Mouse (Mus musculus) layer of hippocampus, adult 2 months (tissue): Measurements from ENCODE around the gene Glt1d1. TPM values are rescaled to one million over a fixed set of nuclear protein-coding genes. Genes with fewer than 3 reads are reported as not detected.

Experiments
- DNase-seq, 2 experiments: peaks; one replicate each; pipeline ENCODE4 v3.0.0; 2022; ENCODE audit warnings: low spot score in 2 of 2
- H3K27ac ChIP-seq: fragments of 200-600 bp; 2 replicates; pipeline ENCODE4 v1.8.1; 2022
- H3K4me3 ChIP-seq: fragments of 200-600 bp; 2 replicates; pipeline ENCODE4 v1.8.1; 2022; ENCODE audit warnings: mild to moderate bottlenecking
- CTCF ChIP-seq: fragments of 200-600 bp; conservative IDR thresholded peaks from 2 replicates; pipeline ENCODE4 v1.8.1; 2022; ENCODE audit warnings: antibody characterized with exemption, mild to moderate bottlenecking, moderate library complexity
- total RNA-seq, 2 experiments: library from RNA; stranded (reverse); gene quantifications; 2 replicates each; pipeline ENCODE4 v1.2.3; 2021

Gene Glt1d1
- total RNA-seq, 2 experiments from 2014 or later, result 24.7 to 28.6 TPM

GRCm38 (mm10) chr5:127639067-127639605 is 7.1 kb downstream of the Glt1d1 start:
- Histone ChIP-seq H3K4me3 (no peak overlapping the region), H3K27ac (no peak overlapping the region)
- no peak for TF ChIP-seq CTCF
- no peak for DNase-seq

GRCm38 (mm10) chr5:127639635-127640034 is 7.6 kb downstream of the Glt1d1 start:
- Histone ChIP-seq H3K4me3 (no peak overlapping the region), H3K27ac (no peak overlapping the region)
- DNase-seq, result no peak
- TF ChIP-seq CTCF, result no peak

- Histone ChIP-seq H3K27ac (no peak overlapping the region), H3K4me3 (no peak overlapping the region)
- peak; percentile 65 for TF ChIP-seq CTCF
- DNase-seq, result no peak
These were observed 8.3 kb downstream of the Glt1d1 start for GRCm38 (mm10) chr5:127640359-127640758.

GRCm38 (mm10) chr5:127641185-127641958 is 9.3 kb downstream of the Glt1d1 start:
- peak in 1 of 2 experiments; percentile 33 for DNase-seq
- no peak for TF ChIP-seq CTCF
- H3K27ac ChIP-seq, result no peak overlapping the region

GRCm38 (mm10) chr5:127648046-127648445 is 16.0 kb downstream of the Glt1d1 start:
- peak; percentile 25 to 51 for DNase-seq
- no peak overlapping the region for H3K4me3 ChIP-seq
- H3K27ac ChIP-seq, result no peak overlapping the region

More at GRCm38 (mm10) chr5:127641185-127641958, 9.3 kb downstream of the Glt1d1 start:
- no peak overlapping the region for H3K4me3 ChIP-seq

GRCm38 (mm10) chr5:127649077-127649476 is 17.0 kb downstream of the Glt1d1 start:
- Histone ChIP-seq H3K4me3 (no peak overlapping the region), H3K27ac (no peak overlapping the region)
- peak; percentile 72 for TF ChIP-seq CTCF
- DNase-seq, result peak; percentile 11 to 35

More at GRCm38 (mm10) chr5:127648046-127648445, 16.0 kb downstream of the Glt1d1 start:
- TF ChIP-seq CTCF, result peak; percentile 73

GRCm38 (mm10) chr5:127658257-127658656 is 26.2 kb downstream of the Glt1d1 start:
- no peak overlapping the region for H3K4me3 ChIP-seq
- TF ChIP-seq CTCF, result peak; percentile 36
- H3K27ac ChIP-seq, result no peak overlapping the region
- no peak for DNase-seq

GRCm38 (mm10) chr5:127659312-127659711 is 27.2 kb downstream of the Glt1d1 start:
- Histone ChIP-seq H3K27ac (no peak overlapping the region), H3K4me3 (no peak overlapping the region)
- TF ChIP-seq CTCF, result peak; percentile 69
- DNase-seq, result no peak

- no peak overlapping the region for H3K4me3 ChIP-seq
- H3K27ac ChIP-seq, result no peak overlapping the region
- no peak for TF ChIP-seq CTCF
- DNase-seq, result no peak
These were observed 28.2 kb downstream of the Glt1d1 start for GRCm38 (mm10) chr5:127660267-127660666.

GRCm38 (mm10) chr5:127660979-127661378 is 28.9 kb downstream of the Glt1d1 start:
- Histone ChIP-seq H3K27ac (no peak overlapping the region), H3K4me3 (no peak overlapping the region)
- no peak for DNase-seq
- TF ChIP-seq CTCF, result no peak

- TF ChIP-seq CTCF, result peak; percentile 58
- Histone ChIP-seq H3K4me3 (no peak overlapping the region), H3K27ac (no peak overlapping the region)
- DNase-seq, result no peak
These were observed 41.9 kb downstream of the Glt1d1 start for GRCm38 (mm10) chr5:127673913-127674312.

GRCm38 (mm10) chr5:127677561-127677960 is 45.5 kb downstream of the Glt1d1 start:
- H3K27ac ChIP-seq, result no peak overlapping the region
- TF ChIP-seq CTCF, result peak; percentile 40
- H3K4me3 ChIP-seq, result no peak overlapping the region
- DNase-seq, result no peak

- TF ChIP-seq CTCF, result peak; percentile 49
- no peak for DNase-seq
- H3K27ac ChIP-seq, result no peak overlapping the region
These were observed 46.4 kb downstream of the Glt1d1 start for GRCm38 (mm10) chr5:127678501-127678900.

More at GRCm38 (mm10) chr5:127678501-127678900, 46.4 kb downstream of the Glt1d1 start:
- H3K4me3 ChIP-seq, result no peak overlapping the region
